Mouse (Mus musculus) liver, embryonic 14.5 days (tissue): ENCODE data around the gene Rph3a. TPM values are rescaled to one million over a fixed set of nuclear protein-coding genes. Genes with fewer than 3 reads are reported as not detected.
"Not testable (repeated sequence)": the region's sequence is repeated elsewhere in the genome, so short reads cannot be mapped to it uniquely, and the experiment has no call there.

Experiments
- ATAC-seq: fragments of 200-750 bp; cut with Nextera tagmentation; 2 replicates; pipeline ENCODE4 v1.8.0; 2017; ENCODE audit warnings: moderate number of reproducible peaks, mild to moderate bottlenecking, moderate library complexity; ENCODE audit not compliant: insufficient read depth
- DNase-seq, 3 experiments: peaks; one replicate each; pipeline ENCODE4 v3.0.0-alpha.2; 2012 to 2013; ENCODE audit warnings: low read depth in 3 of 3, low spot score in 3 of 3
- H3K27ac ChIP-seq: fragments of 300-500 bp; sonication (generic); 2 replicates; pipeline ENCODE4 v1.5.1; 2014; ENCODE audit warnings: moderate library complexity, mild to moderate bottlenecking, control low read depth, inconsistent platforms
- H3K27me3 ChIP-seq: fragments of 300-500 bp; sonication (generic); 2 replicates; pipeline ENCODE4 v1.6.1; 2014; ENCODE audit warnings: mild to moderate bottlenecking, low read length, moderate library complexity; ENCODE audit not compliant: control insufficient read depth, insufficient read depth
- H3K36me3 ChIP-seq: fragments of 300-500 bp; sonication (generic); replicated peaks from 2 replicates; pipeline ENCODE4 v1.6.1; 2014; ENCODE audit warnings: low read depth; ENCODE audit not compliant: control insufficient read depth, insufficient read depth
- H3K4me1 ChIP-seq, 2 experiments: fragments of 200-500 bp in 1 of 2; fragments of 300-500 bp in 1 of 2; sonication (generic) in 1 of 2; replicated peaks; 2 replicates each; pipeline ENCODE4 v1.6.1; 2012 to 2014; ENCODE audit warnings: antibody characterized with exemption in 1 of 2, inconsistent platforms in 1 of 2, low read length in 1 of 2; ENCODE audit not compliant: control insufficient read depth in 2 of 2, insufficient read depth in 2 of 2
- H3K4me2 ChIP-seq: fragments of 300-500 bp; sonication (generic); 2 replicates; pipeline ENCODE4 v1.6.1; 2014; ENCODE audit warnings: low read depth, mild to moderate bottlenecking, control low read depth, moderate library complexity
- H3K4me3 ChIP-seq, 2 experiments: fragments of 200-500 bp in 1 of 2; fragments of 300-500 bp in 1 of 2; sonication (generic) in 1 of 2; 2 replicates each; pipeline ENCODE4 v1.5.1; 2012 to 2014; ENCODE audit warnings: low read depth in 2 of 2, low read length in 2 of 2, mild to moderate bottlenecking in 2 of 2, control low read depth in 1 of 2, inconsistent platforms in 1 of 2, moderate library complexity in 1 of 2; ENCODE audit not compliant: insufficient read depth in 1 of 2
- H3K9ac ChIP-seq: fragments of 300-500 bp; sonication (generic); replicated peaks from 2 replicates; pipeline ENCODE4 v1.6.1; 2014; ENCODE audit warnings: mild to moderate bottlenecking, control low read depth, moderate library complexity
- H3K9me3 ChIP-seq: fragments of 300-500 bp; sonication (generic); 2 replicates; pipeline ENCODE4 v1.6.1; 2016; ENCODE audit warnings: low read length, mixed read lengths; ENCODE audit not compliant: control insufficient read depth
- CTCF ChIP-seq: IDR thresholded peaks from 2 replicates; pipeline ENCODE4 v1.5.1; 2016; ENCODE audit warnings: antibody characterized with exemption, low read depth, control low read depth
- EP300 ChIP-seq: IDR thresholded peaks from 2 replicates; pipeline ENCODE4 v1.6.1; 2016; ENCODE audit warnings: antibody characterized with exemption, low read depth
- WGBS: fragments of 180-500 bp; shearing (Covaris S2); extraction: QIAGEN DNeasy Blood & Tissue Kit; methylation state at CpG from one replicate; pipeline ENCODE4 v1.1.7; 2014; ENCODE audit not compliant: insufficient replicate concordance; 5-methylcytosine and 5-hydroxymethylcytosine counted together
- polyA plus RNA-seq, 2 experiments: library from polyadenylated mRNA; depleted of rRNA in 1 of 2; stranded (reverse) in 1 of 2; unstranded in 1 of 2; fragments of >200 nt; fragmentation: Nextera tagmentation in 1 of 2; extraction: Ambion mirVana in 1 of 2; gene quantifications; 2 replicates each; pipeline versions ENCODE4 v1.2.1 to v1.2.3; 2012 to 2014

Gene Rph3a
- polyA plus RNA-seq, 2 experiments, result not detected

- ATAC-seq (no peak), DNase-seq (no peak)
- Histone ChIP-seq H3K36me3 (no peaks in the 10 kb centered on the region), H3K4me3 (no peak overlapping the region), H3K4me2 (no peak overlapping the region), H3K27me3 (no peaks in the 10 kb centered on the region), H3K9ac (no peak overlapping the region), H3K27ac (no peak overlapping the region), H3K9me3 (no peaks in the 10 kb centered on the region), H3K4me1 (no peaks in the 10 kb centered on the region)
- TF ChIP-seq EP300 (no peak), CTCF (no peak)
- 57% methylated on average over 4 of the region's 4 CpGs for WGBS
Observed at GRCm38 (mm10) chr5:120923969-120924368, 85.9 kb downstream of the Rph3a start.

- no peaks in the 10 kb centered on the region for H3K27me3 ChIP-seq
- no peak overlapping the region for H3K9ac ChIP-seq
- H3K4me3 ChIP-seq, result no peak overlapping the region
- no peak overlapping the region for H3K4me2 ChIP-seq
- no peaks in the 10 kb centered on the region for H3K9me3 ChIP-seq
- ATAC-seq (no peak), DNase-seq (no peak)
- H3K4me1 ChIP-seq, result no peaks in the 10 kb centered on the region
- 52% methylated on average over 3 of the region's 3 CpGs for WGBS
- no peak overlapping the region for H3K27ac ChIP-seq
- H3K36me3 ChIP-seq, result no peaks in the 10 kb centered on the region
- TF ChIP-seq CTCF (no peak), EP300 (no peak)
Observed at GRCm38 (mm10) chr5:120920296-120920695, 89.6 kb downstream of the Rph3a start.

- WGBS, result 36% methylated on average over 2 of the region's 2 CpGs
- H3K4me2 ChIP-seq, DNase-seq, H3K36me3 ChIP-seq, H3K9me3 ChIP-seq, H3K27ac ChIP-seq, H3K27me3 ChIP-seq, H3K9ac ChIP-seq, ATAC-seq, H3K4me1 ChIP-seq, H3K4me3 ChIP-seq: not testable (repeated sequence)
Observed at GRCm38 (mm10) chr5:120919156-120919935, 90.5 kb downstream of the Rph3a start.

GRCm38 (mm10) chr5:120914204-120914603 lies 95.7 kb downstream of the Rph3a start, which contains the start of gene Oas1d:
Gene Oas1d (plus strand): TSS chr5:120914536.
- 26% methylated on average over 8 of the region's 8 CpGs for WGBS
- not testable (repeated sequence) for H3K4me1 ChIP-seq, H3K36me3 ChIP-seq, H3K9ac ChIP-seq, H3K4me3 ChIP-seq, H3K27ac ChIP-seq, DNase-seq, H3K9me3 ChIP-seq, H3K4me2 ChIP-seq, ATAC-seq, H3K27me3 ChIP-seq

GRCm38 (mm10) chr5:120908196-120908920 lies 101.5 kb downstream of the Rph3a start:
- no peak for DNase-seq
- H3K9ac ChIP-seq, result no peak overlapping the region
- H3K4me1 ChIP-seq, result no peaks in the 10 kb centered on the region
- no peak overlapping the region for H3K27ac ChIP-seq
- no peak overlapping the region for H3K4me3 ChIP-seq
- no peak for TF ChIP-seq CTCF
- no peak for TF ChIP-seq EP300
- 30% methylated on average over 7 of the region's 7 CpGs for WGBS
- ATAC-seq, result no peak
- H3K4me2 ChIP-seq, result no peak overlapping the region
- no peaks in the 10 kb centered on the region for H3K27me3 ChIP-seq
- H3K36me3 ChIP-seq, result no peaks in the 10 kb centered on the region
- no peaks in the 10 kb centered on the region for H3K9me3 ChIP-seq

GRCm38 (mm10) chr5:120906791-120907733 lies 102.8 kb downstream of the Rph3a start, which contains the start of gene Oas1a:
Gene Oas1a (minus strand): TSS chr5:120907521.
- peak within 1 kb of the TSS; percentile 4; the same call in 1 of the 2 replicates for H3K4me2 ChIP-seq
- not testable (repeated sequence) for H3K9me3 ChIP-seq, H3K36me3 ChIP-seq, DNase-seq, H3K27ac ChIP-seq, H3K4me1 ChIP-seq, H3K9ac ChIP-seq, ATAC-seq, H3K27me3 ChIP-seq
- 36% methylated on average over 7 of the region's 12 CpGs for WGBS
- 0 out of 4 replicates have a peak within 1 kb of the TSS, but pooled peaks of 1 of the 2 experiments have one; percentile 17 for H3K4me3 ChIP-seq
